Mouse (Mus musculus) liver, embryonic 13.5 days (tissue): ENCODE measurements around the gene Repin1. TPM values are rescaled to one million over a fixed set of nuclear protein-coding genes. Genes with fewer than 3 reads are reported as not detected.

Experiments
- ATAC-seq: fragments of 200-750 bp; cut with Nextera tagmentation; 2 replicates; pipeline ENCODE4 v1.8.0; 2017; ENCODE audit warnings: low read depth, mild to moderate bottlenecking, moderate number of reproducible peaks, moderate library complexity
- DNase-seq: peaks from one replicate; pipeline ENCODE4 v3.0.0; 2022
- H3K27ac ChIP-seq: fragments of 300-500 bp; sonication (generic); 2 replicates; pipeline ENCODE4 v1.5.1; 2015; ENCODE audit warnings: moderate library complexity, mild to moderate bottlenecking, inconsistent platforms
- H3K27me3 ChIP-seq: fragments of 300-500 bp; sonication (generic); 2 replicates; pipeline ENCODE4 v1.6.1; 2015; ENCODE audit warnings: mild to moderate bottlenecking, inconsistent platforms
- H3K36me3 ChIP-seq: fragments of 300-500 bp; sonication (generic); 2 replicates; pipeline ENCODE4 v1.6.1; 2015; ENCODE audit warnings: mild to moderate bottlenecking, inconsistent platforms
- H3K4me1 ChIP-seq: fragments of 300-500 bp; sonication (generic); replicated peaks from 2 replicates; pipeline ENCODE4 v1.6.1; 2015; ENCODE audit warnings: inconsistent platforms
- H3K4me2 ChIP-seq: fragments of 300-500 bp; sonication (generic); 2 replicates; pipeline ENCODE4 v1.6.1; 2015; ENCODE audit warnings: inconsistent platforms, mild to moderate bottlenecking, moderate library complexity
- H3K4me3 ChIP-seq: fragments of 300-500 bp; sonication (generic); replicated peaks from 2 replicates; pipeline ENCODE4 v1.5.1; 2015; ENCODE audit warnings: mild to moderate bottlenecking, inconsistent platforms
- H3K9ac ChIP-seq: fragments of 300-500 bp; sonication (generic); 2 replicates; pipeline ENCODE4 v1.6.1; 2015; ENCODE audit warnings: mild to moderate bottlenecking, inconsistent platforms
- H3K9me3 ChIP-seq: fragments of 300-500 bp; sonication (generic); replicated peaks from 2 replicates; pipeline ENCODE4 v1.6.1; 2016; ENCODE audit warnings: inconsistent platforms
- WGBS: fragments of 180-500 bp; shearing (Covaris S2); methylation state at CpG from one replicate; pipeline ENCODE4 v1.1.7; 2015; ENCODE audit not compliant: insufficient replicate concordance; 5-methylcytosine and 5-hydroxymethylcytosine counted together
- polyA plus RNA-seq: library from polyadenylated mRNA; unstranded; fragments of >200 nt; fragmentation: Nextera tagmentation; extraction: Ambion mirVana; gene quantifications from 2 replicates; pipeline ENCODE4 v1.2.1, GENCODE M21; 2015

The Repin1 gene
- polyA plus RNA-seq, 1 experiment from 2014 or later: 8.1 TPM

GRCm38 (mm10) chr6:48627511-48627924, 33.8 kb downstream of the Repin1 start:
- no peaks in the 10 kb centered on the region for H3K36me3 ChIP-seq
- H3K4me2 ChIP-seq: peak overlapping the region; percentile 70
- peak overlapping the region; percentile 41 for H3K9ac ChIP-seq
- WGBS: 5% methylated on average over 7 of the region's 7 CpGs
- H3K9me3 ChIP-seq: no peaks in the 10 kb centered on the region
- ATAC-seq: no peak
- peaks cover 18% of the 10 kb centered on the region for H3K4me1 ChIP-seq
- H3K27me3 ChIP-seq: peaks cover 50% of the 10 kb centered on the region
- peak overlapping the region; percentile 49 for H3K4me3 ChIP-seq
- H3K27ac ChIP-seq: no peak overlapping the region
- DNase-seq: no peak

- peaks cover 50% of the 10 kb centered on the region for H3K27me3 ChIP-seq
- H3K4me1 ChIP-seq: peaks cover 18% of the 10 kb centered on the region
- no peaks in the 10 kb centered on the region for H3K9me3 ChIP-seq
- no peak for ATAC-seq
- no peak overlapping the region for H3K4me2 ChIP-seq
- H3K27ac ChIP-seq: no peak overlapping the region
- DNase-seq: no peak
- H3K4me3 ChIP-seq: no peak overlapping the region
- H3K36me3 ChIP-seq: no peaks in the 10 kb centered on the region
- WGBS: 60% methylated on average over 3 of the region's 3 CpGs
- no peak overlapping the region for H3K9ac ChIP-seq
These were observed 34.7 kb downstream of the Repin1 start for GRCm38 (mm10) chr6:48628377-48628776.

DNA sequence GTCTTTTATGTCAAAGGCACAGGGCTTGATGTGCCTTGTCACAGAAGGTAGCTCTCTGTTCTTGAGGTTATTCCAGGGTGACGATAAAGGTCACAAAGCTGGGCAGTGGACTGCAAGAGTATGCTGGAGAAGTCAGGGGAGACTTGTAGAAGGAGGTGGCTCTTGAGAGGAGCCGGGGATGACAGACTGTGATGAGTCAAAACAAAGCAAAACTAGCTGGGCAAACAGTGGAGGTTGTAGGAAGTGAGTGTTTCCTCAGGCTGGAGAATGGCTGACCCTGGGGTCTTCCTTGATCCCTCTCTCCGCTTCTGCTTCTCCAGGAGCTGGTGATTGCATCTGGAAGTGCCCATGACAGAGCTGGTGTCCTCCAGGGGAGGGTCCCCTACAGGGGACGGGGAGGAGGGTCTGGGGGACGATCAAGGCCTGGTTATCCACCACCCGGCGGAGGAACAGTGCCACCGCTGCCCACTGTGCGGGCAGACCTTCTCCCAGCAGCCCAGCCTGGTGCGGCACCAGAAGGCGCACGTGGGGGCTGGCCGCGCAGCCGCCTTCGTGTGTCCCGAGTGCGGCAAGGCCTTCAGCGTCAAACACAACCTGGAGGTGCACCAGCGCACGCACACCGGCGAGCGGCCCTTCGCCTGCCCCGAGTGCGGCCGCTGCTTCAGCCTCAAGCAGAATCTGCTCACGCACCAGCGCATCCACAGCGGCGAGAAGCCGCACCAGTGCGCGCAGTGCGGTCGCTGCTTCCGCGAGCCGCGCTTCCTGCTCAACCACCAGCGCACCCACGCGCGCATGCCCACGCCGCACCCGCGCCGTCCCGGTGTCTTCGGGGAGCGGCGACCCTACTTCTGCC, 35.4 kb downstream of the Repin1 start:
- no peak for DNase-seq

DNA sequence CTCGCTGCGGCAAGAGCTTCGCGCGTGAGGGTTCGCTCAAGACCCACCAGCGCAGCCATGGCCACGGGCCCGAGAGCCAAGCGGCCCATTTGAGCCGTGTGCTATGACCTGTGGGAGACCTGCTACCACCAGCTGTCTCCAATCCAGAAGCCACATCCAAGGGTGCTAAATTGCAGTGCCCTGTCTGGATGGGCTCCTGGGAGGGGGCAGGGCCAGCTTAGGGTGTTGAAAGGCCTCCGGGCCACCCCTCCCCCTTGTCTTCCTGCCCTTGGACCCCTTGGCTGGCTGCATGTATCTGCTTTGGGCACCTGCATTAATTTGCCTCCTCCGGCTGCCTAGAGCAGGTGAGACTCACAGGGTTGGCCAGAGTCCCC, 36.0 kb downstream of the Repin1 start:
- no peaks in the 10 kb centered on the region for H3K9me3 ChIP-seq
- ATAC-seq: no peak

More for the DNA sequence above, 35.4 kb downstream of the Repin1 start:
- no peak overlapping the region for H3K9ac ChIP-seq
- 7% methylated on average over 54 of the region's 54 CpGs for WGBS
- H3K27me3 ChIP-seq: peaks cover 50% of the 10 kb centered on the region
- H3K36me3 ChIP-seq: no peaks in the 10 kb centered on the region
- ATAC-seq: no peak
- H3K4me2 ChIP-seq: peak overlapping the region; percentile 65
- peaks cover 18% of the 10 kb centered on the region for H3K4me1 ChIP-seq
- no peaks in the 10 kb centered on the region for H3K9me3 ChIP-seq
- H3K4me3 ChIP-seq: peak overlapping the region; percentile 47
- no peak overlapping the region for H3K27ac ChIP-seq

DNA sequence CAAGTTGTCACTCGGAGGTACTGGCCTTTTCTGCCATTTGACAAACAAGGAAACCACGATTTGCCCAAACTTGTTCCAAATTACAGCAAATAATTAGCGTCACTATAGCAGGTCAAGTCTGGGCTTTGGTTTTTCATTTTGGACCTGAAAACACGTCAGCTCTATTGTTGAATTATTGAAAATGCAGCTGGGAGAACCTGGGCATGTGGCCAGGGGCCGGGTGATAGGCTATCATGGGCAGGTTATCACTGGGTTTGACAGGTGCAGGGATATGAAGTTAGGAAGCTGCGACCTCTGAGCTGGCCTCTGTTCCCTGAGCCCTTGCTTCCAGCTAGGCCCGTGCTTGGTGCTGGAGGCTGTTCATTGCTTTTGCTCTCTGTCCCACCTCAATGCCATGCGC, 37.1 kb downstream of the Repin1 start:
- ATAC-seq: no peak
- no peak overlapping the region for H3K4me3 ChIP-seq
- H3K9me3 ChIP-seq: no peaks in the 10 kb centered on the region
- peaks cover 44% of the 10 kb centered on the region for H3K27me3 ChIP-seq
- no peak overlapping the region for H3K9ac ChIP-seq
- no peak for DNase-seq
- peaks cover 21% of the 10 kb centered on the region for H3K4me1 ChIP-seq
- H3K36me3 ChIP-seq: no peaks in the 10 kb centered on the region
- H3K4me2 ChIP-seq: no peak overlapping the region
- H3K27ac ChIP-seq: no peak overlapping the region
- 66% methylated on average over 8 of the region's 8 CpGs for WGBS

More for the DNA sequence above, 36.0 kb downstream of the Repin1 start:
- Histone ChIP-seq H3K27me3 (peaks cover 50% of the 10 kb centered on the region), H3K4me3 (peak overlapping the region; percentile 47), H3K27ac (no peak overlapping the region), H3K9ac (no peak overlapping the region), H3K36me3 (no peaks in the 10 kb centered on the region), H3K4me1 (peaks cover 20% of the 10 kb centered on the region), H3K4me2 (peak overlapping the region; percentile 65)
- no peak for DNase-seq
- 13% methylated on average over 13 of the region's 13 CpGs for WGBS

GRCm38 (mm10) chr6:48635105-48635504, 41.4 kb downstream of the Repin1 start:
- whole genome bisulfite sequencing: 23% methylated on average over 2 of the region's 2 CpGs
- DNase-seq: no peak
- Histone ChIP-seq H3K27me3 (peaks cover 4% of the 10 kb centered on the region; the same call in 1 of the 2 replicates), H3K36me3 (no peaks in the 10 kb centered on the region), H3K9ac (no peak overlapping the region), H3K27ac (no peak overlapping the region), H3K9me3 (no peaks in the 10 kb centered on the region), H3K4me3 (no peak overlapping the region), H3K4me2 (no peak overlapping the region), H3K4me1 (0 out of 2 replicates have a peak, but pooled peaks cover 3% of the 10 kb centered on the region)
- ATAC-seq: peak; percentile 66

- H3K27ac ChIP-seq: no peak overlapping the region
- H3K27me3 ChIP-seq: no peaks in the 10 kb centered on the region
- H3K9ac ChIP-seq: no peak overlapping the region
- no peak overlapping the region for H3K4me2 ChIP-seq
- WGBS: 68% methylated on average over 6 of the region's 6 CpGs
- H3K36me3 ChIP-seq: no peaks in the 10 kb centered on the region
- ATAC-seq (no peak), DNase-seq (no peak)
- no peaks in the 10 kb centered on the region for H3K9me3 ChIP-seq
- no peak overlapping the region for H3K4me3 ChIP-seq
- 0 out of 2 replicates have a peak, but pooled peaks cover 3% of the 10 kb centered on the region for H3K4me1 ChIP-seq
These were observed 42.8 kb downstream of the Repin1 start for GRCm38 (mm10) chr6:48636515-48636914.

GRCm38 (mm10) chr6:48637811-48638500, 44.3 kb downstream of the Repin1 start:
- H3K9ac ChIP-seq: no peak overlapping the region
- no peak for DNase-seq
- no peak for ATAC-seq
- no peaks in the 10 kb centered on the region for H3K27me3 ChIP-seq
- no peak overlapping the region for H3K27ac ChIP-seq
- no peaks in the 10 kb centered on the region for H3K9me3 ChIP-seq
- WGBS: 58% methylated on average over 6 of the region's 6 CpGs
- H3K36me3 ChIP-seq: no peaks in the 10 kb centered on the region
- no peak overlapping the region for H3K4me3 ChIP-seq
- no peak overlapping the region for H3K4me2 ChIP-seq
- 0 out of 2 replicates have a peak, but pooled peaks cover 3% of the 10 kb centered on the region for H3K4me1 ChIP-seq

- DNase-seq: no peak
These were observed 44.9 kb downstream of the Repin1 start for GRCm38 (mm10) chr6:48638553-48638952.

DNA sequence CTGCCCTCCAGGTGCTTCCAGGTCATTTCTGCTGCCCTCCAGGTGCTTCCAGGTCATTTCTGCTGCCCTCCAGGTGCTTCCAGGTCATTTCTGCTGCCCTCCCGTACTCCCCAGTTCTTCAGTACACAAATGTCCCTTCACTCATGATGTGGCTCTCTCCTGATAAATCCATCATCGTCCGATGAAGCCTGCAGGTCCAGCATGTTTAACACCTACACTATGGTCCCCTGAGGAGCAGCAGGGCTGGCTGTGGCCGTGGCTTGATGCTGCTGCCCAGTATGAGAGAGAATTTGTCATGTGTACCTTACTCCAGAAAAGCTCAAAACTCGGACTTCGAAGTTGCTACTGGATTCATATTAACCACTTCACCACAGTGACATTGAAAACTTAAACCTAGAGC, 47.7 kb downstream of the Repin1 start:
- Histone ChIP-seq H3K27me3 (no peaks in the 10 kb centered on the region; the same call in 1 of the 2 replicates), H3K4me2 (no peak overlapping the region), H3K27ac (no peak overlapping the region), H3K4me1 (peaks cover 3% of the 10 kb centered on the region; the same call in 1 of the 2 replicates), H3K36me3 (no peaks in the 10 kb centered on the region), H3K9me3 (no peaks in the 10 kb centered on the region), H3K4me3 (no peak overlapping the region), H3K9ac (no peak overlapping the region)
- WGBS: 50% methylated on average over 6 of the region's 6 CpGs
- no peak for ATAC-seq
- no peak for DNase-seq

More at GRCm38 (mm10) chr6:48638553-48638952, 44.9 kb downstream of the Repin1 start:
- no peak overlapping the region for H3K4me2 ChIP-seq
- WGBS: 31% methylated on average over 2 of the region's 2 CpGs
- ATAC-seq: no peak
- 0 out of 2 replicates have a peak, but pooled peaks cover 3% of the 10 kb centered on the region for H3K4me1 ChIP-seq
- no peak overlapping the region for H3K9ac ChIP-seq
- H3K27me3 ChIP-seq: no peaks in the 10 kb centered on the region
- H3K9me3 ChIP-seq: no peaks in the 10 kb centered on the region
- H3K36me3 ChIP-seq: no peaks in the 10 kb centered on the region
- H3K4me3 ChIP-seq: no peak overlapping the region
- no peak overlapping the region for H3K27ac ChIP-seq

GRCm38 (mm10) chr6:48642764-48643292, 49.1 kb downstream of the Repin1 start:
- 12% methylated on average over 4 of the region's 4 CpGs for WGBS
- H3K4me1 ChIP-seq: peaks cover 3% of the 10 kb centered on the region; the same call in 1 of the 2 replicates
- DNase-seq (no peak), ATAC-seq (no peak)
- no peaks in the 10 kb centered on the region for H3K36me3 ChIP-seq
- H3K4me2 ChIP-seq: no peak overlapping the region
- H3K9ac ChIP-seq: no peak overlapping the region
- H3K27me3 ChIP-seq: no peaks in the 10 kb centered on the region; the same call in 1 of the 2 replicates
- H3K4me3 ChIP-seq: no peak overlapping the region
- no peak overlapping the region for H3K27ac ChIP-seq
- H3K9me3 ChIP-seq: no peaks in the 10 kb centered on the region
